ENCODE assay signal across 8 mouse cellular contexts in genomic region chr2:163996899-163997298, GRCm38 (mm10). TPM values are rescaled to one million over a fixed set of nuclear protein-coding genes. Genes with fewer than 3 reads are reported as not detected.
A peak's percentile ranks its signal among the peaks of the same experiment; 100 is the strongest.
DNase-seq lines count a peak whose midpoint lies in the region; ATAC-seq lines count a peak whose summit lies in the region.

No protein-coding gene starts in this region.

- no peaks in the 10 kb centered on the region for H3K9me3 ChIP-seq in heart, embryonic 12.5 days (replicated peaks)
- H3K9me3 ChIP-seq in heart, embryonic 10.5 days: no peaks in the 10 kb centered on the region
- no peaks in the 10 kb centered on the region; the same call in 1 of the 2 replicates for H3K9me3 ChIP-seq in megakaryocyte, embryonic 14.5 days
- H3K9me3 ChIP-seq in limb, embryonic 15.5 days: no peaks in the 10 kb centered on the region
- H3K9me3 ChIP-seq in stomach, embryonic 15.5 days: no peaks in the 10 kb centered on the region

- H3K4me1 ChIP-seq in heart, embryonic 12.5 days (replicated peaks): peaks cover 34% of the 10 kb centered on the region
- H3K4me1 ChIP-seq in heart, embryonic 10.5 days: peaks cover 33% of the 10 kb centered on the region
- peaks cover 71% of the 10 kb centered on the region for H3K4me1 ChIP-seq in megakaryocyte, embryonic 14.5 days
- peaks cover 12% of the 10 kb centered on the region for H3K4me1 ChIP-seq in limb, embryonic 15.5 days
- H3K4me1 ChIP-seq in stomach, embryonic 15.5 days: peaks cover 13% of the 10 kb centered on the region; the same call in 1 of the 2 replicates

- peaks cover 8% of the 10 kb centered on the region for H3K36me3 ChIP-seq in heart, embryonic 12.5 days
- peaks cover 11% of the 10 kb centered on the region for H3K36me3 ChIP-seq in heart, embryonic 10.5 days
- peaks cover 36% of the 10 kb centered on the region for H3K36me3 ChIP-seq in megakaryocyte, embryonic 14.5 days (replicated peaks; ENCODE audit: low read length)
- H3K36me3 ChIP-seq in limb, embryonic 15.5 days: peaks cover 2% of the 10 kb centered on the region; the same call in 1 of the 2 replicates
- no peaks in the 10 kb centered on the region for H3K36me3 ChIP-seq in stomach, embryonic 15.5 days

- H3K9ac ChIP-seq in heart, embryonic 12.5 days: 0 out of 2 replicates have a peak overlapping the region, but pooled peaks have one; percentile 29
- H3K9ac ChIP-seq in limb, embryonic 15.5 days: no peak overlapping the region
- H3K9ac ChIP-seq in stomach, embryonic 15.5 days: no peak overlapping the region

- H3K4me2 ChIP-seq in heart, embryonic 12.5 days: peak overlapping the region; percentile 52
- peak overlapping the region; percentile 10; the same call in 1 of the 2 replicates for H3K4me2 ChIP-seq in limb, embryonic 15.5 days
- peak overlapping the region; percentile 62; the same call in 1 of the 2 replicates for H3K4me2 ChIP-seq in stomach, embryonic 15.5 days

- no peaks in the 10 kb centered on the region for H3K27me3 ChIP-seq in heart, embryonic 12.5 days (replicated peaks)
- no peaks in the 10 kb centered on the region for H3K27me3 ChIP-seq in heart, embryonic 10.5 days (ENCODE audit: insufficient read depth, poor library complexity, severe bottlenecking)
- no peaks in the 10 kb centered on the region for H3K27me3 ChIP-seq in megakaryocyte, embryonic 14.5 days (replicated peaks)
- no peaks in the 10 kb centered on the region for H3K27me3 ChIP-seq in limb, embryonic 15.5 days
- H3K27me3 ChIP-seq in stomach, embryonic 15.5 days (replicated peaks): no peaks in the 10 kb centered on the region

- H3K27ac ChIP-seq in heart, embryonic 12.5 days (ENCODE audit: poor library complexity, severe bottlenecking): no peak overlapping the region
- no peak overlapping the region for H3K27ac ChIP-seq in heart, embryonic 10.5 days
- no peak overlapping the region for H3K27ac ChIP-seq in limb, embryonic 15.5 days
- no peak overlapping the region for H3K27ac ChIP-seq in stomach, embryonic 15.5 days

- DNase-seq in heart, embryonic 10.5 days (ENCODE audit: low spot score): no peak
- DNase-seq in cerebellum, postnatal 4 days (ENCODE audit: low spot score in 2 of 2): no peak
- DNase-seq in right cerebral cortex, adult 18-20 months: no peak

- WGBS in heart, embryonic 12.5 days: 52% methylated on average over 5 of the region's 5 CpGs
- WGBS in heart, embryonic 10.5 days: 68% methylated on average over 5 of the region's 5 CpGs
- 72% methylated on average over 5 of the region's 5 CpGs for WGBS in limb, embryonic 15.5 days
- WGBS in stomach, embryonic 15.5 days: 57% methylated on average over 5 of the region's 5 CpGs

- H3K4me3 ChIP-seq in heart, embryonic 12.5 days: peak overlapping the region; percentile 24
- H3K4me3 ChIP-seq in heart, embryonic 10.5 days: no peak overlapping the region
- H3K4me3 ChIP-seq in megakaryocyte, embryonic 14.5 days (replicated peaks): peak overlapping the region; percentile 56
- no peak overlapping the region for H3K4me3 ChIP-seq in limb, embryonic 15.5 days
- no peak overlapping the region for H3K4me3 ChIP-seq in stomach, embryonic 15.5 days (replicated peaks)

- no peak for ATAC-seq in heart, embryonic 12.5 days (ENCODE audit: insufficient number of reproducible peaks, low FRiP score)
- no peak for ATAC-seq in megakaryocyte, adult 5-6 weeks (ENCODE audit: poor library complexity, severe bottlenecking)
- ATAC-seq in limb, embryonic 15.5 days (ENCODE audit: insufficient number of reproducible peaks, low FRiP score, low TSS enrichment, low read depth): no peak
- no peak for ATAC-seq in stomach, embryonic 15.5 days (ENCODE audit: insufficient read depth, low FRiP score, low read depth)

RNA-seq across cellular contexts. Expression of gene Ywhab, which starts 2.1 kb away (rescaled TPM):
- polyA plus RNA-seq in heart, embryonic 12.5 days (2016; fragmentation: Nextera tagmentation; extraction: Ambion mirVana): 270 and 271 TPM in 2 replicates
- 274 and 296 TPM in 2 replicates for polyA plus RNA-seq in heart, embryonic 10.5 days (2016; fragmentation: Nextera tagmentation; extraction: Ambion mirVana)
- polyA plus RNA-seq in megakaryocyte, embryonic 14.5 days (2012; ENCODE audit: insufficient read depth, low replicate concordance): 18.6 and 40.5 TPM in 2 replicates
- 176 and 197 TPM in 2 replicates for total RNA-seq in megakaryocyte, adult 5-6 weeks (2015)
- total RNA-seq in megakaryocyte, adult 5-6 weeks (2017): 73.5 and 93.5 TPM in 2 replicates
- polyA plus RNA-seq in limb, embryonic 15.5 days (2015; fragmentation: Nextera tagmentation; extraction: Ambion mirVana): 293 and 298 TPM in 2 replicates
- 288 and 295 TPM in 2 replicates for polyA plus RNA-seq in stomach, embryonic 15.5 days (2015; fragmentation: Nextera tagmentation; extraction: Ambion mirVana)

RNA-seq across cellular contexts. Expression of gene Pabpc1l, which starts 28.4 kb away (rescaled TPM):
- polyA plus RNA-seq in heart, embryonic 12.5 days (2016; fragmentation: Nextera tagmentation; extraction: Ambion mirVana): 0.96 and 1.0 TPM in 2 replicates
- polyA plus RNA-seq in heart, embryonic 10.5 days (2016; fragmentation: Nextera tagmentation; extraction: Ambion mirVana): 0.63 and 1.1 TPM in 2 replicates
- not detected in 2 replicates for polyA plus RNA-seq in megakaryocyte, embryonic 14.5 days (2012; ENCODE audit: insufficient read depth, low replicate concordance)
- 12.9 and 19.1 TPM in 2 replicates for total RNA-seq in megakaryocyte, adult 5-6 weeks (2015)
- 2.5 and 4.8 TPM in 2 replicates for total RNA-seq in megakaryocyte, adult 5-6 weeks (2017)
- 1.5 and 2.8 TPM in 2 replicates for polyA plus RNA-seq in limb, embryonic 15.5 days (2015; fragmentation: Nextera tagmentation; extraction: Ambion mirVana)
- polyA plus RNA-seq in stomach, embryonic 15.5 days (2015; fragmentation: Nextera tagmentation; extraction: Ambion mirVana): 1.3 and 1.5 TPM in 2 replicates

Comparison
In these comparisons a context has a peak if more than half of its experiments do, and no peak if none do; other contexts are left out.
1. H3K4me3 ChIP-seq: peak in heart, embryonic 12.5 days (single experiment) and megakaryocyte, embryonic 14.5 days (single experiment); none in heart, embryonic 10.5 days (single experiment), limb, embryonic 15.5 days (single experiment) and stomach, embryonic 15.5 days (single experiment).
2. H3K4me2 ChIP-seq: peak in every context shown above with its lines; median percentile 62 in stomach, embryonic 15.5 days; 52 in heart, embryonic 12.5 days; 10 in limb, embryonic 15.5 days.